Mouse (Mus musculus) stomach, embryonic 16.5 days (tissue): ENCODE measurements around the gene Pipox. TPM values are rescaled to one million over a fixed set of nuclear protein-coding genes. Genes with fewer than 3 reads are reported as not detected.
A peak's percentile ranks its signal among the peaks of the same experiment; 100 is the strongest.

Source experiments
- ATAC-seq: fragments of 200-750 bp; cut with Nextera tagmentation; 2 replicates; pipeline ENCODE4 v1.8.0; 2017; ENCODE audit warnings: moderate number of reproducible peaks, moderate TSS enrichment; ENCODE audit not compliant: insufficient read depth, low FRiP score
- H3K27ac ChIP-seq: fragments of 300-500 bp; sonication (generic); 2 replicates; pipeline ENCODE4 v1.5.1; 2014; ENCODE audit warnings: low read length
- H3K27me3 ChIP-seq: fragments of 300-500 bp; sonication (generic); 2 replicates; pipeline ENCODE4 v1.6.1; 2014; ENCODE audit warnings: low read length, control low read depth, mixed read lengths; ENCODE audit not compliant: control insufficient read depth, insufficient read depth
- H3K36me3 ChIP-seq: fragments of 300-500 bp; sonication (generic); 2 replicates; pipeline ENCODE4 v1.6.1; 2014; ENCODE audit warnings: low read length; ENCODE audit not compliant: control insufficient read depth, insufficient read depth
- H3K4me1 ChIP-seq: fragments of 300-500 bp; sonication (generic); 2 replicates; pipeline ENCODE4 v1.6.1; 2014; ENCODE audit warnings: low read length, control low read depth, mixed read lengths; ENCODE audit not compliant: control insufficient read depth, insufficient read depth
- H3K4me2 ChIP-seq: fragments of 300-500 bp; sonication (generic); 2 replicates; pipeline ENCODE4 v1.6.1; 2014; ENCODE audit warnings: low read depth, low read length, mixed read lengths
- H3K4me3 ChIP-seq: fragments of 300-500 bp; sonication (generic); replicated peaks from 2 replicates; pipeline ENCODE4 v1.5.1; 2014; ENCODE audit warnings: mild to moderate bottlenecking, low read length
- H3K9ac ChIP-seq: fragments of 300-500 bp; sonication (generic); 2 replicates; pipeline ENCODE4 v1.6.1; 2014; ENCODE audit warnings: low read length
- H3K9me3 ChIP-seq: fragments of 300-500 bp; sonication (generic); replicated peaks from 2 replicates; pipeline ENCODE4 v1.6.1; 2016; ENCODE audit warnings: low read length, control low read depth; ENCODE audit not compliant: control insufficient read depth
- WGBS: fragments of 180-500 bp; shearing (Covaris S2); extraction: QIAGEN DNeasy Blood & Tissue Kit; methylation state at CpG from one replicate; pipeline ENCODE4 v1.1.7; 2014; 5-methylcytosine and 5-hydroxymethylcytosine counted together
- polyA plus RNA-seq: library from polyadenylated mRNA; unstranded; fragments of >200 nt; fragmentation: Nextera tagmentation; extraction: Ambion mirVana; gene quantifications from 2 replicates; pipeline ENCODE4 v1.2.1, GENCODE M21; 2015

The Pipox gene
- polyA plus RNA-seq, 1 experiment from 2014 or later, result 20.8 TPM

DNA sequence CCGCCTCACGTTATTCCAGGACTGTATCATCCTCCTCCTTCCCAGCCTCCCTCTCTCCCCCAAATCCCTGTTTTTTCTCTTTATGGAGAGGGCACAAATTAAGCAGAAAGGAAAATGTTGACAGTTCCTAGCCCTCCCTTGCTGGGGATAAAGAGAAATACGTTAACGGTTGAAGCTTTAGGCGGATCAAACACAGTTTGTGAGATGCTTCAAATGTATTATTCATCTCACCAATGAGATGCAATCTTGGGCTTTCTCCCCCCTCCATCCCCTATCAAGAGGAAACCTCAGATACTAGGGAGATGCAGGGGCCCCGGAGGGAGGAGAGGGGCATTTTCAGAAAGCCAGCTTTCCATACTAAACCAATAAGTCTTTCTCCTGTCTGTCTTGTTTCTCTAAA lies 15.9 kb upstream of the Pipox start:
- Histone ChIP-seq H3K4me1 (no peaks in the 10 kb centered on the region; the same call in 1 of the 2 replicates), H3K4me2 (no peak overlapping the region), H3K36me3 (no peaks in the 10 kb centered on the region), H3K27ac (no peak overlapping the region), H3K27me3 (peaks cover 18% of the 10 kb centered on the region), H3K4me3 (no peak overlapping the region), H3K9me3 (no peaks in the 10 kb centered on the region), H3K9ac (no peak overlapping the region)
- no peak for ATAC-seq
- 25% methylated on average over 6 of the region's 6 CpGs for WGBS

- H3K27ac ChIP-seq, result no peak overlapping the region
- H3K4me1 ChIP-seq, result no peaks in the 10 kb centered on the region; the same call in 1 of the 2 replicates
- no peaks in the 10 kb centered on the region for H3K9me3 ChIP-seq
- ATAC-seq, result no peak
- H3K36me3 ChIP-seq, result no peaks in the 10 kb centered on the region
- no peak overlapping the region for H3K4me3 ChIP-seq
- no peak overlapping the region for H3K9ac ChIP-seq
- peaks cover 14% of the 10 kb centered on the region for H3K27me3 ChIP-seq
- WGBS, result 25% methylated on average over 5 of the region's 5 CpGs
- no peak overlapping the region for H3K4me2 ChIP-seq
Measured at GRCm38 (mm10) chr11:77909376-77909775, 15.5 kb upstream of the Pipox start.

- H3K9me3 ChIP-seq, result no peaks in the 10 kb centered on the region
- H3K9ac ChIP-seq, result no peak overlapping the region
- peaks cover 2% of the 10 kb centered on the region; the same call in 1 of the 2 replicates for H3K4me1 ChIP-seq
- H3K27me3 ChIP-seq, result peaks cover 5% of the 10 kb centered on the region
- H3K4me3 ChIP-seq, result no peak overlapping the region
- no peaks in the 10 kb centered on the region for H3K36me3 ChIP-seq
- WGBS, result 59% methylated on average over 4 of the region's 4 CpGs
- H3K27ac ChIP-seq, result no peak overlapping the region
- H3K4me2 ChIP-seq, result no peak overlapping the region
- ATAC-seq, result no peak
Measured at GRCm38 (mm10) chr11:77908468-77908867, 14.6 kb upstream of the Pipox start.

- Histone ChIP-seq H3K9me3 (no peaks in the 10 kb centered on the region), H3K36me3 (no peaks in the 10 kb centered on the region), H3K4me1 (peaks cover 2% of the 10 kb centered on the region; the same call in 1 of the 2 replicates), H3K9ac (0 out of 2 replicates have a peak overlapping the region, but pooled peaks have one; percentile 2), H3K27me3 (no peaks in the 10 kb centered on the region), H3K27ac (no peak overlapping the region), H3K4me3 (no peak overlapping the region), H3K4me2 (no peak overlapping the region)
- 17% methylated on average over 9 of the region's 9 CpGs for WGBS
- ATAC-seq, result no peak
Measured at GRCm38 (mm10) chr11:77906747-77907174, 12.9 kb upstream of the Pipox start.

GRCm38 (mm10) chr11:77906097-77906687 lies 12.3 kb upstream of the Pipox start:
- Histone ChIP-seq H3K4me3 (no peak overlapping the region), H3K36me3 (no peaks in the 10 kb centered on the region), H3K27ac (no peak overlapping the region), H3K9ac (no peak overlapping the region), H3K9me3 (no peaks in the 10 kb centered on the region), H3K27me3 (no peaks in the 10 kb centered on the region), H3K4me2 (no peak overlapping the region), H3K4me1 (peaks cover 2% of the 10 kb centered on the region; the same call in 1 of the 2 replicates)
- no peak for ATAC-seq
- WGBS, result 45% methylated on average over 19 of the region's 19 CpGs

GRCm38 (mm10) chr11:77904707-77905106 lies 10.8 kb upstream of the Pipox start:
- 52% methylated on average over 1 of the region's 1 CpGs for WGBS
- no peak for ATAC-seq
- Histone ChIP-seq H3K27me3 (no peaks in the 10 kb centered on the region), H3K4me1 (peaks cover 2% of the 10 kb centered on the region; the same call in 1 of the 2 replicates), H3K9me3 (no peaks in the 10 kb centered on the region), H3K36me3 (no peaks in the 10 kb centered on the region), H3K4me2 (no peak overlapping the region), H3K9ac (no peak overlapping the region), H3K4me3 (no peak overlapping the region), H3K27ac (no peak overlapping the region)

DNA sequence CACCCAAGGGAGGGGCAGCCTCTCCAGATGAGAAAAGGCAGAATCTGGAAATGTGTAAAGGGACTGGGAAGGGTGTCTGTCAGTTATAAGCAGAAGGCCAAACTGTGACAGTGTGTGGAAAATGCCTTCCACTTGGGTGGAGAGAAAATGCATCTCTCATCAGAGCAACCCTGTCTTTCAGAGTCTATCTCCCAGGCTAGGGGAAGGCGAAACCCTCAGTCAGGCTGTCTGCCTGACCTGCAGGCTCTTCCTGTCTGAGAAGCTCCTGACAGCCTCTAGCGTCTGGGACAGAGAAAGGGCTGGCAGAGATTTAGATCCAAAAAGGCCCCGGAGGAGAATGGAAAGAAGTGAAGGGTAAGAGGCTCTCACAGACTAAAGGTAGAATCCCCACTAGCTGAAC lies 9.9 kb upstream of the Pipox start:
- peaks cover 2% of the 10 kb centered on the region; the same call in 1 of the 2 replicates for H3K4me1 ChIP-seq

DNA sequence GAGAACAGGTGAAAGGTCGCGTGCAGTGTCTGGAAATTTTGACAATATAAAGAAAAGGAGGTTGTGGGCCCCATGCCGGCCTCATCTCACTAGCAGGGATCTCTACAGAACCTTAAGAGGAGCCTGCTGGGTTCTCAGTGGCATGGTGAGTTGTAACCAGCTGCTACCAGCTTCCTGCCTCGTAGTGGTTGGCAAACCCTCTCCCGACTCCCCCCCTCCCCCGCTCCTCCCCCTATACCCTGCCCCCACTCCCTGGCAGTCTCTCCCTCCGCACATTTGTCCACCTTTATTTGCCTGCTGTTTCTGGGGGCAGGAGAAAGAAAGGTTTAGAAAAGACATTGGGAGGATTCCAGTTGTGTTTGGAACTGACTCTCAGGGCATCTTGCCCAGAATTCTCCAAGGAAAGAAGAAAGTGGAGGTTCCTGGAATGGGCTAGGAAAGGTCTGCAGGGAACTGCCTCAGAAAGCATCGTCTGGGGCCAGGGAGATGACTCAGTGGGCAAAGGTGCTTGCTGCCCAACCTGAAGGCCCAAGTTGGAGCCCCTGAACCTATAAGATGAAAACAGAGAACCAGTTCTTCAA lies 8.0 kb upstream of the Pipox start:
- 0 out of 2 replicates have a peak overlapping the region, but pooled peaks have one; percentile 13 for H3K4me2 ChIP-seq
- H3K36me3 ChIP-seq, result no peaks in the 10 kb centered on the region
- WGBS, result 37% methylated on average over 8 of the region's 8 CpGs
- peaks cover 8% of the 10 kb centered on the region; the same call in 1 of the 2 replicates for H3K4me1 ChIP-seq
- H3K27me3 ChIP-seq, result 0 out of 2 replicates have a peak, but pooled peaks cover 5% of the 10 kb centered on the region
- no peaks in the 10 kb centered on the region for H3K9me3 ChIP-seq
- ATAC-seq, result peak; percentile 37; the same call in 1 of the 2 replicates
- H3K4me3 ChIP-seq, result no peak overlapping the region
- H3K9ac ChIP-seq, result no peak overlapping the region
- H3K27ac ChIP-seq, result peak overlapping the region; percentile 77

More for the DNA sequence above, 9.9 kb upstream of the Pipox start:
- no peak for ATAC-seq
- Histone ChIP-seq H3K27me3 (no peaks in the 10 kb centered on the region), H3K36me3 (no peaks in the 10 kb centered on the region), H3K4me3 (no peak overlapping the region), H3K27ac (no peak overlapping the region), H3K9me3 (no peaks in the 10 kb centered on the region), H3K4me2 (no peak overlapping the region), H3K9ac (no peak overlapping the region)
- 35% methylated on average over 3 of the region's 3 CpGs for WGBS

GRCm38 (mm10) chr11:77901366-77901765 lies 7.5 kb upstream of the Pipox start:
- peak overlapping the region; percentile 77 for H3K27ac ChIP-seq
- peak; percentile 72; the same call in 1 of the 2 replicates for ATAC-seq
- H3K9me3 ChIP-seq, result no peaks in the 10 kb centered on the region
- no peak overlapping the region for H3K9ac ChIP-seq
- H3K4me1 ChIP-seq, result peaks cover 13% of the 10 kb centered on the region; the same call in 1 of the 2 replicates
- 0 out of 2 replicates have a peak, but pooled peaks cover 5% of the 10 kb centered on the region for H3K27me3 ChIP-seq
- WGBS, result 39% methylated on average over 5 of the region's 5 CpGs
- no peak overlapping the region for H3K4me3 ChIP-seq
- H3K4me2 ChIP-seq, result no peak overlapping the region
- H3K36me3 ChIP-seq, result no peaks in the 10 kb centered on the region
